Mouse (Mus musculus): Measurements from ENCODE around the gene Shb. TPM values are rescaled to one million over a fixed set of nuclear protein-coding genes. Genes with fewer than 3 reads are reported as not detected.

Gene Shb
- polyA plus RNA-seq, 1 experiment from 2014 or later: 6.3 TPM

GRCm38 (mm10) chr4:45499556-45499955 is 32.7 kb downstream of the Shb start:
- WGBS: 27% methylated on average over 10 of the region's 10 CpGs
- Histone ChIP-seq H3K27me3 (replicated peaks) (no peaks in the 10 kb centered on the region), H3K9ac (no peak overlapping the region), H3K4me1 (peaks cover 31% of the 10 kb centered on the region), H3K36me3 (replicated peaks) (no peaks in the 10 kb centered on the region), H3K4me2 (no peak overlapping the region), H3K4me3 (no peak overlapping the region), H3K27ac (no peak overlapping the region), H3K9me3 (no peaks in the 10 kb centered on the region)
- no peak for ATAC-seq (replicated peaks)

GRCm38 (mm10) chr4:45499081-45499480 is 33.2 kb downstream of the Shb start:
- no peak overlapping the region for H3K27ac ChIP-seq
- no peak for ATAC-seq (replicated peaks)
- no peak overlapping the region for H3K9ac ChIP-seq
- H3K4me2 ChIP-seq: no peak overlapping the region
- H3K36me3 ChIP-seq (replicated peaks): no peaks in the 10 kb centered on the region
- peaks cover 34% of the 10 kb centered on the region for H3K4me1 ChIP-seq
- WGBS: 21% methylated on average over 6 of the region's 6 CpGs
- no peaks in the 10 kb centered on the region for H3K9me3 ChIP-seq
- H3K4me3 ChIP-seq: no peak overlapping the region
- no peaks in the 10 kb centered on the region for H3K27me3 ChIP-seq (replicated peaks)

DNA sequence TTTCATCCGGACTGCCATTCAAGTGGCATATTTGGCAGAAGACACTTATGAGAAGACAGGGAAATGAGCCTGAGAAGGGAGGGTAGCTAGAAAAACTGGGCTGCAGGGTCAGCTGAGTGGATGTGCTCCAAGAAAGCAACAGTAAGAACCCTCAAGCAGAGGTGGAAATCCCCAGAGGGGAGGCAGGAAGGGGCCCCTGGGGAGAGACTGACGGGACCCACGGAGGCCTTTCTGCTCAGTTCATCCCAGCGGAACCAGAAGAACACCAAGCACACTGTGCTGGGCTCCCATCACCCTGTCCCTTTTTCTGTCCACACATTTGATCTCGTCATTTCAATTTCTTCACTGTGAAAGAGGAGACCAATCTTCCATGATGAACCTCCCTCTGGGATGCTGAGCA is 33.9 kb downstream of the Shb start:
- no peaks in the 10 kb centered on the region for H3K27me3 ChIP-seq (replicated peaks)
- no peak overlapping the region for H3K9ac ChIP-seq
- H3K9me3 ChIP-seq: no peaks in the 10 kb centered on the region
- H3K4me2 ChIP-seq: no peak overlapping the region
- no peaks in the 10 kb centered on the region for H3K36me3 ChIP-seq (replicated peaks)
- H3K27ac ChIP-seq: no peak overlapping the region
- peaks cover 42% of the 10 kb centered on the region for H3K4me1 ChIP-seq
- no peak for ATAC-seq (replicated peaks)
- H3K4me3 ChIP-seq: no peak overlapping the region
- 55% methylated on average over 5 of the region's 5 CpGs for WGBS

DNA sequence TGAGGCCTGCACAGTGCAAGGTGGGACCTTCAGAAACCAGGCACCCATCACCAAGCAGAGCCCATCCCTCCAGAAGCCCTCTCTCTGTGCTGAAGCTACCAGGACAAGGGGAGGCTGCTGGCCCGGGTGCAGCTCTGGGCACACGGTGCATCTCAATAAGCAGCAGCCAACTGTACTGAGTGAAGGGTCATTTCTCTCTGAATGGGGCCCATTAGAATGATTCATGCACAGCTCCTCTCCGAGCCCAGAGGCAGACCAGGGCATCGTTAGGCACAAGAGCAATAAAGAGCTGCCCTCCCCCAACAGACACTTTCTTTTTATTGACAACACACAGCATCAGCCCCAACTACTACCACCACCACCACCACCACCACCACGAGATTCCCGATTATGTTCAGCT is 35.0 kb downstream of the Shb start:
- ATAC-seq (replicated peaks): no peak
- Histone ChIP-seq H3K36me3 (replicated peaks) (no peaks in the 10 kb centered on the region), H3K27ac (no peak overlapping the region), H3K4me1 (peaks cover 52% of the 10 kb centered on the region), H3K27me3 (replicated peaks) (no peaks in the 10 kb centered on the region; the same call in 1 of the 2 replicates), H3K4me3 (no peak overlapping the region), H3K9me3 (no peaks in the 10 kb centered on the region), H3K4me2 (no peak overlapping the region), H3K9ac (no peak overlapping the region)
- 63% methylated on average over 6 of the region's 6 CpGs for WGBS

- Histone ChIP-seq H3K36me3 (replicated peaks) (no peaks in the 10 kb centered on the region), H3K9ac (no peak overlapping the region), H3K4me3 (no peak overlapping the region), H3K4me1 (peaks cover 63% of the 10 kb centered on the region), H3K27ac (no peak overlapping the region), H3K4me2 (no peak overlapping the region), H3K27me3 (replicated peaks) (no peaks in the 10 kb centered on the region; the same call in 1 of the 2 replicates), H3K9me3 (no peaks in the 10 kb centered on the region)
- ATAC-seq (replicated peaks): no peak
- WGBS: 63% methylated on average over 8 of the region's 8 CpGs
Measured at GRCm38 (mm10) chr4:45495531-45496201, 36.6 kb downstream of the Shb start.

- Histone ChIP-seq H3K4me3 (no peak overlapping the region), H3K9ac (no peak overlapping the region), H3K4me2 (no peak overlapping the region), H3K4me1 (peaks cover 73% of the 10 kb centered on the region), H3K9me3 (no peaks in the 10 kb centered on the region), H3K27ac (no peak overlapping the region), H3K27me3 (replicated peaks) (no peaks in the 10 kb centered on the region; the same call in 1 of the 2 replicates), H3K36me3 (replicated peaks) (no peaks in the 10 kb centered on the region)
- 24% methylated on average over 6 of the region's 6 CpGs for WGBS
- 0 out of 2 replicates have a peak, but pooled peaks have one; percentile 5 for ATAC-seq (replicated peaks)
Measured at GRCm38 (mm10) chr4:45493786-45494400, 38.4 kb downstream of the Shb start.

DNA sequence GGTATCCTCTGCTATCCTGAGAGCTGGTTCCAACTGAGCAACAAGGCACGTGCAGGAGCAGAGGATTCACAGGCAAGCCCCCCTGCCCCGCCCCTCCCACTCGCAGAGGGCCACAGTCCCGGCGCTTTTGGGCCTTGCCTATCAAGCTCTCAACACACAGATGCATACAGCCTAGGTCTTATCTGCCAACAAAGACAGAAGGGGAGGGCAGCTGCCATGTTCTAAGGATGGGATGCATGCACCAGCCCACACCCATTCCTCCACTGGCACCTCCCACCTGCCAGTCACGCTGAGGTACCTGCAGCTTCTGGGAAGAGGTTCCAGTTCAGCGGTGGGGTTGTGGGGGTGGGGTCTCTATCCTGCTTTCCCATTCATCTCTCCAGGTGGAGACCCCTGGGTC is 39.2 kb downstream of the Shb start:
- no peak for ATAC-seq (replicated peaks)
- no peak overlapping the region for H3K9ac ChIP-seq
- H3K4me1 ChIP-seq: peaks cover 67% of the 10 kb centered on the region
- no peaks in the 10 kb centered on the region for H3K36me3 ChIP-seq (replicated peaks)
- WGBS: 19% methylated on average over 7 of the region's 7 CpGs
- H3K27me3 ChIP-seq (replicated peaks): no peaks in the 10 kb centered on the region; the same call in 1 of the 2 replicates
- H3K9me3 ChIP-seq: no peaks in the 10 kb centered on the region
- no peak overlapping the region for H3K4me3 ChIP-seq
- H3K27ac ChIP-seq: no peak overlapping the region
- no peak overlapping the region for H3K4me2 ChIP-seq

- WGBS: 40% methylated on average over 5 of the region's 5 CpGs
- Histone ChIP-seq H3K36me3 (replicated peaks) (no peaks in the 10 kb centered on the region), H3K4me1 (peaks cover 63% of the 10 kb centered on the region), H3K4me2 (no peak overlapping the region), H3K9me3 (no peaks in the 10 kb centered on the region), H3K9ac (no peak overlapping the region), H3K27me3 (replicated peaks) (no peaks in the 10 kb centered on the region; the same call in 1 of the 2 replicates), H3K27ac (no peak overlapping the region), H3K4me3 (no peak overlapping the region)
- no peak for ATAC-seq (replicated peaks)
Measured at GRCm38 (mm10) chr4:45492681-45493081, 39.6 kb downstream of the Shb start.

DNA sequence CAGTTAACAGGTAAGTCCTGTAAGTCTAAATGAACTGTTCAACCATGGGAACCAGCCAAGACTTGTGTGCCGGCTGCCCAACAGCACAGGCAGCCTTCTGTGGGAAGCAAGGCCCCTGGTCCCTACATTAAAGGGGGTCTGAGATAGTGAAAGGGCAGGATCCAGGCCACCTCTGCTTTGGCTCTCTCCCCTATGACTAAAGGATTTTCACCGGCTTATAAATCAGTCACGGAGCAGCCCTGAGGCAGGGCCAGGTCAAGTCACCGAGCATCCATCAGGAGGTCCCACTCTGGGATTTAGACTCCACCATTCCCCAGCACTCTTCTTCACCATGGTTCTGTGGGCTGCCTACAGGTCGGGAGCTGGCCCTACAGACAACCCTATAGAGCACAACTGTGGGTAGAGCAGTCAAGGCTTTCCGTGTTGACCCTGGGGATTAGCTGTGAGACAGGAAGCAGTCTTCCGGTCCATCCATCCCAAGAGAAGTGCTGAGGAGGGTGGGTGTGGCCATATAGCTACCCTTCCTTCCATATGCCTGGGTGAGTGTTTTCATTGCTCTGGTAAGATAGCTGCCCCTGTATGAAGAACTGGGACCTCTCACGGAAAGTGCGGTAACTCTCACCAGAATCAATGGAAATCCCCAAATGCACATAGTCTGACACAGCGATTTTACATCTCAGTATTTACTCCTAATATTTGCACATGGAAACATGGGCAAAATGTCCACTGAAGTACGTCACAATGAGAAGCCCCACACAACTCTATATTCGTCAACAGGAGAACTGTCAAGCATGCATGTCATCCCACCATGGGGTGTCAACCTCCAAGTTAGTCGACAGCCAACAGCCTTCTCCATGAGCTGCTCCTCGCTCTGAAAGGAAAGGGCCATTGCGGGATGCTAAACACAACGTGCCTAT is 40.3 kb downstream of the Shb start:
- H3K27me3 ChIP-seq (replicated peaks): no peaks in the 10 kb centered on the region; the same call in 1 of the 2 replicates
- no peak overlapping the region for H3K4me3 ChIP-seq
- no peak overlapping the region for H3K27ac ChIP-seq
- H3K36me3 ChIP-seq (replicated peaks): no peaks in the 10 kb centered on the region
- H3K4me1 ChIP-seq: peaks cover 58% of the 10 kb centered on the region
- no peaks in the 10 kb centered on the region for H3K9me3 ChIP-seq
- no peak overlapping the region for H3K9ac ChIP-seq
- ATAC-seq (replicated peaks): no peak
- 55% methylated on average over 16 of the region's 16 CpGs for WGBS
- no peak overlapping the region for H3K4me2 ChIP-seq

- no peaks in the 10 kb centered on the region for H3K36me3 ChIP-seq (replicated peaks)
- no peak for ATAC-seq (replicated peaks)
- no peak overlapping the region for H3K9ac ChIP-seq
- no peaks in the 10 kb centered on the region; the same call in 1 of the 2 replicates for H3K27me3 ChIP-seq (replicated peaks)
- 45% methylated on average over 6 of the region's 6 CpGs for WGBS
- H3K9me3 ChIP-seq: no peaks in the 10 kb centered on the region
- H3K4me1 ChIP-seq: peaks cover 58% of the 10 kb centered on the region
- H3K4me2 ChIP-seq: no peak overlapping the region
- no peak overlapping the region for H3K4me3 ChIP-seq
- H3K27ac ChIP-seq: no peak overlapping the region; the same call in 1 of the 2 replicates
Measured at GRCm38 (mm10) chr4:45491119-45491679, 41.1 kb downstream of the Shb start.

- Histone ChIP-seq H3K4me3 (no peak overlapping the region), H3K27ac (0 out of 2 replicates have a peak overlapping the region, but pooled peaks have one; percentile 44), H3K4me2 (no peak overlapping the region), H3K4me1 (peaks cover 58% of the 10 kb centered on the region), H3K9me3 (no peaks in the 10 kb centered on the region), H3K27me3 (replicated peaks) (no peaks in the 10 kb centered on the region; the same call in 1 of the 2 replicates), H3K9ac (no peak overlapping the region), H3K36me3 (replicated peaks) (no peaks in the 10 kb centered on the region)
- ATAC-seq (replicated peaks): no peak
- WGBS: 14% methylated on average over 8 of the region's 8 CpGs
Measured at GRCm38 (mm10) chr4:45490036-45490752, 42.1 kb downstream of the Shb start.

All from midbrain, embryonic 15.5 days (tissue).